Mouse (Mus musculus) embryonic facial prominence, embryonic 15.5 days (tissue): ENCODE measurements around the gene Atm. TPM values are rescaled to one million over a fixed set of nuclear protein-coding genes. Genes with fewer than 3 reads are reported as not detected.

Experiments
- microRNA-seq: library from miRNA; unstranded; fragments of <30 nt; microRNA quantifications from one replicate; pipeline ENCODE4, GENCODE M21; 2016; ENCODE audit warnings: borderline number of aligned reads
- polyA plus RNA-seq: library from polyadenylated mRNA; unstranded; fragments of >200 nt; fragmentation: Nextera tagmentation; extraction: Ambion mirVana; gene quantifications from 2 replicates; pipeline ENCODE4 v1.2.1, GENCODE M21; 2015

The Atm gene
- polyA plus RNA-seq, 1 experiment from 2014 or later = 11.6 TPM

Small RNA genes lying within 50 kb of the gene (microRNA-seq; reads per million reads assigned to microRNA genes)
- not detected for gene Mir130c

Other genes starting within 250 kb of the Atm start
- gene Exph5, start 235.1 kb downstream of the Atm start, polyA plus RNA-seq = 2.3 and 2.4 TPM in 2 replicates
- 29.6 and 31.4 TPM in 2 replicates for gene Kdelc2, start 152.7 kb downstream of the Atm start, polyA plus RNA-seq
- gene 4930550C14Rik, start 134.4 kb downstream of the Atm start, polyA plus RNA-seq = 1.3 and 1.6 TPM in 2 replicates
- 16.1 and 17.4 TPM in 2 replicates for gene Npat, start 307 bp upstream of the Atm start, polyA plus RNA-seq
- 146 and 150 TPM in 2 replicates for gene Acat1, start 73.6 kb upstream of the Atm start, polyA plus RNA-seq
- gene Cul5, start 133.3 kb upstream of the Atm start, polyA plus RNA-seq = 30.9 and 33.1 TPM in 2 replicates
- gene Rab39, start 169.5 kb upstream of the Atm start, polyA plus RNA-seq = 0.33 and 0.65 TPM in 2 replicates
- gene Slc35f2, start 234.8 kb upstream of the Atm start, polyA plus RNA-seq = 6.4 and 6.7 TPM in 2 replicates